Mouse (Mus musculus) spleen, embryonic (tissue): Measurements from ENCODE around the gene Tigd3.

ENCODE experiments used
- CTCF ChIA-PET: fragments of 350-600 bp; sonication (Branson Sonifier 250); formaldehyde crosslinking; loops from one replicate; lab custom pipeline; 2022; lab: Charles Lee

The Tigd3 gene

GRCm38 (mm10) chr19:5848032-5848825 is 45.7 kb downstream of the Tigd3 start:
- CTCF ChIA-PET: interaction anchor here (0.6 to 2.2 kb wide), 6 partner anchors 35 to 61 kb away, joined by 3 to 11 read pairs (median 4); no protein-coding TSS in a partner anchor

DNA sequence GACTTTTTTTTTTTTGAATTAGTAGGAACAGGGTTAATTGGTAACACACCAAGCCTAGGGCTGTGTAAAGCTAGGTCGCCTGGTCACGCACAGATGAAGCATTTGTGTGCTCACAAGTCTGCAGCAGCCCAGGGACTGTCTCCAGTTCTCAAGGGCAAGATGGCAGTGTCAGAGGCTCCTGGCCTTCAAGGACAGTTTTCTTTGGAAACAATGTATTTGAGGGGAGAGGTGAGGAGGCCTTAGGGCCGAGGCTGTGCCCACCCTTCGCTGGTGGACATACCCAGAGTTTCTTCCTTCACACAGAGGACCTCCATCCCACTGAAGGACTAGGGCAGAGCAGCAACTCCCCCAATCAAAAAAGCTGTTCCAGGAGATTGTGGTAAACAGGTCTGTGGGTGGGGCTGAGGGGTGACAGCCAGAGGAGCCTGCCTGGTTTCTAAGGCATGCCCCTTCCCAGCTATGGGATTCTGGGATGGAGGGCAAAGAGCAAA is 46.6 kb downstream of the Tigd3 start:
- CTCF ChIA-PET: interaction anchor here (1.3 to 2.2 kb wide), 2 partner anchors 54 to 60 kb away, joined by 4 to 11 read pairs; no protein-coding TSS in a partner anchor

GRCm38 (mm10) chr19:5846557-5847305 is 47.2 kb downstream of the Tigd3 start:
- CTCF ChIA-PET: interaction anchor here (0.9 to 2.2 kb wide), 2 partner anchors 53 to 60 kb away, joined by 3 to 11 read pairs; no protein-coding TSS in a partner anchor

DNA sequence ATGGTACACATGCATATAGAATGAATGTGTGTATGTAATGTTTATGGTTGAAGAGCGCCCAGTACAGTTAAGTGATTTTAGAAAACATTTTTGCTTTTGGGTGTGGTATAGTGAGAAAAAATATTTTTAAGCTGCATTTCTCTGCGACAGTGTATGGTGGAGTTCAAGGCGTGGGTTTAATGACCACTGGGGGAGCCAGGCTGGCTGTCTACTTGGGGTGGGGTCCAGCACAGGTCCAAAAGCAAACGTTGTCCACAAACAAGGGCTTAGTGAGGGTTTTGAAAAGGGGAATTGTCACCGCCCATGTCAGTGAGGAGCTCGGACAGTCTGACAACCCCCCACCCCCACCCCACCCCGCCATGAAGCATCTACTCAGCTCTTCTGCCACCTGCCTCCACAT is 47.8 kb downstream of the Tigd3 start:
- CTCF ChIA-PET: interaction anchor here (0.9 kb wide), 1 partner anchor 59 kb away, joined by 3 read pairs; no protein-coding TSS in a partner anchor

- CTCF ChIA-PET: interaction anchor here (0.9 to 1.0 kb wide), 2 partner anchors 43 to 59 kb away, joined by 3 to 7 read pairs; no protein-coding TSS in a partner anchor
These were observed 48.4 kb downstream of the Tigd3 start for GRCm38 (mm10) chr19:5845319-5846135.

GRCm38 (mm10) chr19:5844831-5845318 is 49.1 kb downstream of the Tigd3 start:
- CTCF ChIA-PET: interaction anchor here (1.0 kb wide), 1 partner anchor 42 kb away, joined by 7 read pairs; no protein-coding TSS in a partner anchor

DNA sequence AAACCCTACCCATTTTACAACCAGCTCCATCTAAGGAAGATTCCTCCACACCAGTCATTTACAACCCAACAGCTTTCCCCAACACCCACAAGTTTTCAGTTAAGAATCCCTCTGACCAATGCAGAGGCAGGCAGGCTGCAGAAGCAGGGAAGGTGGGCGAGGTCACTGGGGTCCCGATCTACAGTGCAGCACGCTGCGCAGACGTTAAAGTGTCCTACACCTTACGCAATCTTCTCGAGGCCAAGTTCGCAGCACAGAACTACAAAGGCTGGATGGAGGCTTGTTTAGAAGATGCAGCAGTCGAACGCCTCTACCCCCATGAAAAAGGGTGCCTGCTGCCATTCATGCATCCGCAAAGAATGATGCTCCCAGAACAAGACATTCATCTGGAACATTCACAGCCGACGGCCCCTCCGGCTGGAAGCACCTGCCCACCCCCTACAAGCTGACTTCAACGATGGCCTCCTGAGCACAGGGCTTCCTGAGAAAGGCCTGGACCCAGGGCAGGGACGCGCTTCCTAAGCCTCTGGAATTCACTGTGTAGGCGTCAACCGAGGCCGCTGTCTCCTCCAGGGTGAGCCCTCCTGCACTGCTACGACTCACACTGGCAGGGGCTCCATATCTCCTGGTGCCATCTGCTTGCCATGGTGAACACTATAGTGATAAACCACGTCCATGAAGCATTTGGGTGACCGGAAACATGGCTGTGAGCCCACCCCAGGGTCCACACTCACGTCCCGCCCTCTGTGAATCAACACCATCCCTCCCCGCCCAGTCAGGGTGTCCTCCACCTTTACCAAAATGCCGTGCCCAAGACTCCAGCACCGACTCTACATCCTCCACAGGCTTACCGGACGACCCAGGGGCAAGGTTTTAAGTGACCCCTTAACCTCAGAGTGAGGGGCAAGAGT is 49.9 kb downstream of the Tigd3 start:
- CTCF ChIA-PET: interaction anchor here (1.1 kb wide), 1 partner anchor 44 kb away, joined by 7 read pairs; no protein-coding TSS in a partner anchor

GRCm38 (mm10) chr19:5842785-5843730 is 50.9 kb downstream of the Tigd3 start:
- CTCF ChIA-PET: interaction anchor here (0.7 to 1.1 kb wide), 2 partner anchors 43 to 240 kb away, joined by 3 to 7 read pairs; no protein-coding TSS in a partner anchor

DNA sequence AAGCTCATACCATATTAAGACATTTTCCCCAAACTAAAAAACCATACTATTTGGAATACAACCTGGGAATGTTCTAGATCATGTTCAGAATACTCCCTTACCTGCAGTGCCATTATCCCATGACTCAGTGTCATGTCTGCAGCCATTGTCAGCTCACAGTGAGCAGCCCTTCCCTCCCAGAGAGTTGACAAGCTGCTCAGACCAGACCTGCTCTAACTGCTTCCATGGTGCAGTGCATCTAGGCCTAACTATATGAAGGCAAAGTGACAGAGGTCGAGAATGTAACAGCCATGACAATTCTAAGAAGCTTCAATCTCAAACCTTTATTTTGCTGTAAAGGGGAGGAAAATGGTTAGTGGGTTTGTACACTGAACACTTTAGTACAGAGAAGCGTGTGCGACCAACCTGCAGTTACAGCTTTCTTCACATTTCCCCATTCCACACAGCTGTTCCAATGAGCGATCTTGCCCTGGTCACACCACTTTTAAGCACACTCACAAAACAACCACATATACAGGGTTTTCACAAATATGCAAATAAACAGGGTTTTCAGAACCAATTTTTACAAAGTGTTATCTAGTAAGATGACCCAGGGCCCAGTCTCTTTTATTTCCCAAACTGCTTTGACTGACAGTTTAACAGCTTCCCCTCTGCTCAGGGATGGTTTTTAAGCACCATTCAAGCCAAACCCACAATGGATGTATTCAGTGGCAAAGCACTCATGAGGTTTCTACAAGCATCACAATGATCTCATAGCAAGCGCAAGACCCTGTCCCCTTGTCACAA is 51.8 kb downstream of the Tigd3 start:
- CTCF ChIA-PET: interaction anchor here (0.6 to 1.8 kb wide), 4 partner anchors 8 to 241 kb away, joined by 3 to 16 read pairs (median 4); no protein-coding TSS in a partner anchor

DNA sequence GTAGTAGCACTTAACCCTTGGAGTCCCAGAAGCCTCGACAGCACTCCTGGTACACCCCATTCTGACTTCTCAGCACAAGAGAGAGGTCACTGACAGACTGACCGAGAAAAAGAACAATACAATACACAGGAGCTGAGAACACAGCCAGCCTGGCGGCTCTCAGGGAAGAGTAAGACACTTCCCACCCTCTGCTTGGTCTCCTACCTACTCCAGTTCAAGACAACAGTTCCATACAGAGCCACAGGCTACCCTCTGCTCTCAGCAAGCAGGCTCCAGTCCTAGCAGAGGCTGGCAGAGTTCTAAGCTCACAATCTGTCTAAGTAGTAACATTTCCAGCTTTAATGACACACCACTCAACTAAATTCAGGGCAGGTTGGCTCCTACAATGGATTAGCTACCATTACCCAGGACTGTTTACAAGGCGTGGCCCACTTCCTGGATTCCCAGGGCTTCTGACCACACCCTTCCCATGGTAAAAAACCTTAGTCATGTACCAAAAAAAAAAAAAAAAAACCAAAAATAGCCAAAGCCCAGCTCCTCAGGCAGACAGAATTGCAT is 52.5 kb downstream of the Tigd3 start:
- CTCF ChIA-PET: interaction anchor here (0.6 to 1.8 kb wide), 3 partner anchors 9 to 28 kb away, joined by 3 to 16 read pairs (median 4); no protein-coding TSS in a partner anchor
